Mouse (Mus musculus) monocyte, adult 2 months (primary cell): Measurements from ENCODE around the gene Pced1a.

ENCODE experiments used
- DNase-seq, 2 experiments: peaks; one replicate each; pipeline ENCODE4 v3.0.0; 2022; ENCODE audit warnings: low spot score in 2 of 2, low read depth in 1 of 2

Pced1a gene

DNA sequence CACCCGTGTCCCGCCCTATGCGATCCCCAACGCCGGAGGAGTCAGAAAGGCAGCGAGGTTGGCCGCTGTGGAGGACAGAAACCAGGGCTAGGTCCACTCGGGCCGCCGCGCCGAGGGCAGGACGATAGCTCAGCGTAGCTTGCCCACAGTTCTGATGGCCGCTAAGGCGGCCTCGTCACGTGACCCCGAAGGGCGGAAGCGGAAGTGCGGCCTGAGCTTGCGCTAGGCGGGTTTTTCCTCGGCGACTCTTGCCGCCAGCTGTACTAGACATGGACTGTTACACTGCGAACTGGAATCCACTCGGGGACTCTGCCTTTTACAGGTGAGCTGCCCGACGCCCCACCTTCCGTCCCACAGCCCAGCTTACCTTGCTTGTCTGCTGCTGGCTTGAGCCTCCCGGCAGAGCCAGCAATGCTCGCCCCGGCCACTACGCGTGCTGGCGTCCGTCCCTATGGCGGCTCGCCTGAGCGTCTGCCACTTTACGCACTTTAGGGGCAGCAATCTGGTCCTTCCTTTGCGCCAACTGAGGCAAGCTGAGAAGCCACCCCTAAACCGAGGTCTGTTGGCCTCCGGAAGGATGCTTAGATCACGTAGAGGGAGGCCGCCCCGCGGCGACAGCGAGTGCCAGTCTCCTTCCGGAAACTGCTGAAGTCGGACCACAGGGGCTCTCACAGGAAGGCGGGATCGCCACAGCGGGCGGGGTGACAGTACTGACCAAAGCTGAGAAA is at the start of gene Pced1a, which contains the start of gene Vps16:
TSS of gene Pced1a (minus strand) at position 576 of the 728 bp plus-strand sequence.
TSS of gene Vps16 (plus strand) at position 214 of the 728 bp plus-strand sequence.
- DNase-seq: peak; percentile 84 to 89

DNA sequence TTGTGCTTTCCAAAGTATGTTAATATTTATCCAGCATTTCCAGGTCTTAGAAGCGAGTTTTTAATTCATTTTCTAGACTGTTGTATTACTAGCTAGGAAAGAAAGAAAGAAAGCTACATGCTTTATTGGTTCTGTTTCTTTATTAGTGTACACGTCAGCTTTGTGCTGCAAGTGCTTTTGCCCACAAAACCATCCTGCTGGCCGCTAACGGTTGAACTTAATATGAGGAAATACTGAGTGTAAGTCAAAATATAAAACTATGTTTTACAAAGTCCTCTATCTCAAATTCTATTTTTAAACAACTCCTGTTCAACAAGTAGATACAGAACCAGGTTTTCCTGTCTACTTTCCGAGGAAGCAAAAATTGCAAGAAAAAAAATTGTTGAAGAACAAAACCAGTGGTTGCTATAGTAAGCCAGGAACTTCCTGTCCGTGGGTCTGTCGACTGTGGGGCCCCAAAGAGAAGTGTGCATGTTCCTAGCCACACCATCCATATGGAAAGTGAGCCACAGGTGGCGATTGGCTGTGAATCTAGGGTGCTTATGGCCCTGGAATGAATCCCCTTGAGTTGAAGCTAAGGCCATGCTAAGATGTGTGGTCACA is 48.5 kb upstream of the Pced1a start:
- DNase-seq: no peak

DNA sequence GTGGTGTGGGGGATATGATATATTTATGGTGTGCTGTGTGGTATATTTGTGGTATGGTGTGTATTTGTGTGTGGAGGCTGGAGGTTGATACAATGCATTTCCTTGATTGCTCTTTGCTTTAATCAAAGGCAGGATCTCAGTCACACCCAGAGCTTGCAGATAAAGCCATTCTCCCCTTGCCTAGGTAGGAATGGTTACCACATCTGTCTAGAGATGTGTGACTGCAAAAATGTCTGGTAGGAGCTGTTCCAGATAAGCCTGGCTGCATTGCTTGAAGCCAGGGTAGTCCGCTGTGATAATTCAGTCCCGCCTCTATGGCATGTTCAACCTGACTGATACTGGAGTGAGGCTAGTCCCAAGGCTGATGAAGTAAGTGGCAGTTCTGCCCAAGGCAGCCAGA is 45.4 kb upstream of the Pced1a start:
- no peak for DNase-seq

DNA sequence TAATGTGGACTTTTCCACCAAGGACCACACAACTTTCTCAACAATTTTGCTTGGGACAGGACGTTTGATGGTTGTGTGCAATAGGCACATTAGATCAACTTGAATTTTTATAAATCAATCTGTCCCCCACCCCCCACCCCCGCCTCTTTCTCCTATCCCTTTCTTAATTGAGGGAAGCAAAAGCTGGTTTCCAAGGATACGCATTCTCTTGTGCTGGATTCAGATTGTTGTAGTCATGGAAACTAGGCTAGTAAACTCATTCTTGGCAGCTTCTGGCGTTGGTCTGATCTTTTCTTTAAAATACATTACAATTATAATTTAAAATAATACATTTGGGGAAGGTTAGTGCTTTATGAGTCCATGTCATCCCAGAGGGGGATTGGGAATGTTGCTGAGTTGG is 44.9 kb upstream of the Pced1a start:
- no peak for DNase-seq

DNA sequence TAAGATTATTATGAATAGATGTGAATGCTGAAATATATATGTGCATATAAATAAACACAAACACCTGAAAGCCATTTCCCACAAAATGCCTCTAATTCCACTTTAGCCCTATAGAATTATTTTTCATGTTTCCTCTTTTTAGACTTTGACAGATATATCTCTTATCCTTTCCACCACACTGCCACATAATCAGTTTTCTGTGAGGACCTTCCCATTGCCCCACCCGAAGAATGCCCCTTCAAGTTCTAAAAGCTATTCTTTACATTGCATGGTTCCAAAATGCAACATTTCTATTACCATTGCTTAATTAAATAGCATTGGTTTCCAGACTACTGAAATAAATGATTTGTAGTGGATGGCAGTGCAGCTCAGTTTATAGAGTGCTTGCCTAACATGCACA is 41.9 kb upstream of the Pced1a start:
- DNase-seq: no peak

DNA sequence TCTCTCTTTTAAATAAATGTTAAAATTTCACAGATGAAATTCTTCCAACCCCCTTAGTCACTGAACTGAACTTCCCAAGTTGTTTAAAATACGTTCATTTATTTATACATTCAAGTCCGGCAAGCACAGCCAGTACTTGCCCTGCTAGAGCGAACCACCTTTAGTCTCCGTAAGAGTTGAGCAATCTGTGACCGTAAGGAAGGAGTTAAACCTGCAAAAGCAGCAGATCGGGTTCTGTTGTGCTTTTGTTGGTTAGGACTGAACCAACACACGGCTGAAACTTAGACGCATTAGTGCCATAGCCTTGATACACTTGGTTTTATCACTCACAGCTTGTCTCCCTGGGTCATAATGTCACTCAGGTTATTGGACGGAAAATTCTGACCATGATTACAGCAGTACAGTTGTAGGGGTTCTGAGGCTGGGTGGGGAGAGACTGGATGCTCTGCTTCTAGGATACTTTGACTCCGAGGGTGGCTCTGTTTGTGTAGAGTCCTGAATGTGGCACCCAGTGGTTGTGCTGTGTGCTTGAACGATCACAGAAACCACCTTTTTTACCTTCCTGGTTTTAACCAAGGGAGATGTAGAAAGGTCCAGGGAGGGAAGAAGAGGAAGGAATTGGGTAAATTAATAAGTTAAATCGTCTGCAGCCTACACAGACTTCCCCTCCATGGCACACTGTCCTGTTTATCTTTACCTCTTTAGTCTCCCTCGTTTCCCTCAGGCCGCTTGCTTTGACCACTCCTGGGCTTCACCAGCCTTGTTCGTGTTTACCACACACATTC is 37.0 kb upstream of the Pced1a start:
- no peak for DNase-seq

DNA sequence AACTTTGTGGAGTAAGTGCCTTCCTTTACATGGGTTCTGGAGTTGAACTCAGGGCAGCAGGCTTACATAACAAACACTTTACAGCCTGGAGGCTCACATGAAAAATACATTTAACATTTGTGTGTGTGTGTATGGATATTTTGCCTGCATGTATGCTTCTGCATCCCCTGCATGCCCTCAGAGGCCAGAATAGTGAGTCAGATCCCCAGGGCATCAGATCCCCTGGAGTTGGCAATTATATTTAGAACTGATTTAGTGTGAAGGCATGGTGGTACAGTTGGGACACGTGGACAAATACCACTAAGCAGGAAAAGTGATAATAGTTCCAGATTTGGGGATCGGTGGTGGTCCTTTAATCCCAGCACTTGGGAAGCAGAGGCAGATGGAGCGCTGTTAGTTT is 35.1 kb upstream of the Pced1a start:
- DNase-seq: no peak

DNA sequence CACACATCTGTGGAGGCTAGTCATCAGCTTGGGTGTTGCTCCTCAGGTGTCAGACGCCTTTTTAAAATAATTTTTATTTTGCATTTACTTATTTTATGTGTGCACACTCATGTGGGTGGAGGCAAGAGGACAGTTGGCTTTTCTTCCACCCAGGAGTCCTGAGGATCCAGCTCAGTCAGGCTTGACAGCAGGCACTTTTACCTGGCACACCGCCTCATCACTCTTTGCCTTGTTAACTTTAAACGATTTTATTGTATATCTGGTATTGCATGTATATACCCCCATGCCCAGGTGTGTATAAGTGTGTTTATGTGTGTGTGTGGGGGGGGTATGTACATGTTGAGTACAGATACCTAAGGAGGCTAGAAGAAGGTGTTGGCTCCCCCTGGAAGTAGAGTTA is 33.4 kb upstream of the Pced1a start:
- no peak for DNase-seq

DNA sequence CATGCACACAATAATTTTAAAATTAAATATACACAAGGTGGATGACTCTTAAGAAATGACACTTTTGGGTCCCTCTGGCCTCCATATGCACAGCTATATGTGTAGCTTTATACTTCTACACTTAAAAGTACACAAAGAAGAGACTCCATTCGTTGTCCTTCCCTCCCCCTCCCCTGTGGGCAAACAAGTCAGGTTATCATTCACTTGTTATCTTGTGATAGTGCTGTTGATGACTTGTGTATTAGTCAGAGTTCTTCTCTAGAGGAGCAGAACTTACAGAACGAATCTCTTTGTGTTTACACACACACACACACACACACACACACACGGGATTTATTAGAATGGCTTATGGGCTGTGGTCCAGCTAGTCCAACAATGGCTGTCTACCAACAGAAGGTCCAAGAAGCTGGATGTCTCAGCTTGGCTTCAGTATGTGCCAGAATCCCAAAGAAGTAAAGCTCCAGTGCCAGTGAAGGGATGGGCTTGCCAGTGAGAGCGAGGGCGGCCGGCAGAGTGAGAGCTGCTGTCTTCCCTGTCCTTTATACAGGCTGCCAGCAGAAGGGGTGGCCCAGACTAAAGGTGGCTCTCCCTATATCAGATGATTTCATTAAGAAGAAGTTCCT is 30.4 kb upstream of the Pced1a start:
- no peak for DNase-seq

DNA sequence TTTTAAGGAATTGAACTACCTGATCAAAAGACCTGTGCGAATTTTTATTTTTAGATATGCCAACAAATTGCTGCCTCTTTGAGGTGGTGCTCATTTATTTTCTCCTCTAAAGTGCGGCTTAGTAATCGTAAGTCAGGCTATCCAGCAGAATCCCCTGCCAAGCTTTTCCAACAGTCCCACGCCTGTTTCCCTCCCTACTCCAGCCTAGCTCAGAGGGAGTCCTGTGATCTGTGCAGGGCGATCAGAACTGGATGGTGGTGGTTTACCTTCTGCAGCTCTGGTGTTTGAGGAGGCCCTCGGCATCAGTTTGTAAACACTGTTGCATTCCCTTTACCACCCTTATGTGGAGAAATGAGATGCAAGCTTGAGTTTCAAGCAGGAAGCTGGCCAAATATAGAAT is 28.9 kb upstream of the Pced1a start:
- DNase-seq: no peak

DNA sequence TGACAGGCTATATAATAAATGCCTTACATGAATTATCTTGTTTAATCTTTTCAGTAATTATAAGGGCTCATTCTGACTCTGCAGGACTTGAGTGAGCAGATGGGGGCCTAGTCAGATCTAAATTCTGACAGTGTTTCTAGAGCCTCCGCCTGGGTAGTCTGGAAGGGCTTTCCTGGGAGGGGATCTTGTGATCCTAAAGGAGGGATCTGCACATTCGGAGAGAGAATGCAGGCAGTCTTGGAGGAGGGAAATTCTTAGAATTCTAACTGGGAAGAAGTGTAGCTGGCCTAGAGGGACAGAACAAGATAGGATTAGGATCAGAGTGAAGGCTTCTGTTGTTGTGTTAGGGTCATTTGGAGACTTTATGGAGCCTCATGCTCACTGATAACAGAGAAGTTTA is 27.8 kb upstream of the Pced1a start:
- DNase-seq: no peak

DNA sequence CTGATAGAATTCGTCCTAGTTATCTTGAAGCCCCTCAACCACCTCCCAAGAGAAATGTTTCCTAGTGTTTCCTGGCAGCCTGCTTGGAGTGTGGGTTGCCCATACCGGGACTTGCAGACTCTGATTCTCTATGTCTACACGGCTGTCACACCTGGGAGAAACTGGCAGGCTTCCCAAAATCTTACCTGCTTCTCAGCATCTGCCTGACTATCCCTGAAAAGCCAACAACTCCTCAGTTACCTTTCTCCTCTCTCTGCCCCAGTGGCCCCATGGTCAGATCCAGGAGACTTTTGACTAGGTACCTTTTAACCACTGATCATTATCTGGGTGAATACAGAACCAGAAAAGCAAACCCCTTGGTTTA is 27.2 kb upstream of the Pced1a start:
- no peak for DNase-seq

DNA sequence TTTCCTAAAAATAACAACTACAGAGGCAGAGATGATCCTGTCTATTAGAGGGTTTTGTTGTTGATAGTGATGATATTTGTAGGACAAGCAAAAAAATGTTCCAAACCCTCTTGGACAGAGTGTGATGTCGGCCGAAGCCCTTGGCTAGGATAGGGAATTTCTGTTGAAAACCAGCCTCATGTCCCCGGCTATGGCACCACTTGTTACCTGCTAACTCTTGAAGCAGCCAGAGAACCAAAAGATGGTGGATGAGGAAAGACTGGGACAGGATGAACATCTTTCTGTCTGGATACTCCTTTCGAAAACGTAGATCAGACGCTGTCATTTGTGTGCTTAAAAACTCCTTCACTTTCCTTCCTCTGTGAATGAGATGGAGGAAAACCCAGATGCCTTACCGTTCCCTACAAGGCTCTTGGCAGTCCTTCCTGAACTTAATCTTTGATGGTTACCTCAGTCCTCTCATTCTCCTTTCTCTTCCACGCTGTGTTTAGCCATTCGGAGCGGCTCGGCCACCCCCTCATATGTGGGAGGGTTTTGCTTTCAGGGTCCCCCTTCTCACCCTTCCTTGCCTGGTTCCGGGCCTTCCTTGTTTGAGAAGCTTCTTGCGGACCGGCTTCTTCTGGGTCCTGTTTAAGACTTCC is 26.7 kb upstream of the Pced1a start:
- no peak for DNase-seq

DNA sequence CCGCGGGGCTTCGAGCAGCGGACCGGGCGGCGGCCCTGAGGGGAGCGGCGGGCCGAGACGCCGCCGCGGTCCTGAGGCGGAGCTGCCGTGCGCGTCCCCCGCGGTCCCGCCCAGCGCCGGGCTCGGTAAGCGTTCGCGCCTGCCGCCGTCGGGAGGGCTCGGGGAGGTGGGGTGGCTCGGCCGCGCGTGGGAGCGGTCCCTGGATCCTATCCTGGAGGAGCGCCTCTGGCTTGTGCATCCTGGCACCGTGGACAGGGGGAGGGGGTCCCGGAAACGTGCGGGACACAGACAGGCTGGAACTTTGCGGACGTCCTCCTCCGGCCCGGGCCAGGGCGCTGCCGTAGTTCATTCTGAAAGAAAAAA is 25.9 kb upstream of the Pced1a start:
- DNase-seq: no peak

DNA sequence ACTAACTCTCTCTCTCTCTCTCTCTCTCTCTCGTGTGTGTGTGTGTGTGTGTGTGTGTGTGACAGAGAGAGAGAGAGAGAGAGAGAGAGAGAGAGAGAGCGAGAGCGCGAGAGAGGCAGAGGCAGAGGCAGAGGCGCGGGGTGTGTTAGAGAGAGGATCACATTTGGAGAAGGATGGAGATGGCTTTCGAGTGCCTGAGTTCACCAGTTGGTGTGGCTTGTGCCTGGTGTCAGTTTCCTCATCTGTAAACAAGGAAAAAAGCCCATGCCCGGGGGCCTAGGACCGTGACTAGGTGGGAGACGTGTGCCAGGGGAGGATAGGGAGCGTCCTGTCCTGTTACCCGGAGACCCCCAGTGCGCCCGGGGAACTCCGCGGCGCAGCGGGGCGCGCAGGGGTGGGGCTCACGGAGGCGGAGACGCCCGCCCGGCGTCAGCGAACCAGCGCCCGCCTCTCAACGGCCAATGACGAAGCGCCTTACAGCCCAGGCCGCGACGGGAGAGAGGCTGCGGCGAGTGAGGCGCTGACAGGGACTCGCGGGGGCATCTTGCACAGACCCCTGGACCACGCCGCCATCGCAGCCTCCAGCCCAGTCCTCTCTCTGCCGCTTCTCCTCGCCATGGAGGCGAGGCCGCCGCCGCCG is 25.4 kb upstream of the Pced1a start, which contains the start of gene Ptpra:
TSS of gene Ptpra (plus strand) at position 485 of the 640 bp plus-strand sequence.
- DNase-seq: peak; percentile 65 to 75

DNA sequence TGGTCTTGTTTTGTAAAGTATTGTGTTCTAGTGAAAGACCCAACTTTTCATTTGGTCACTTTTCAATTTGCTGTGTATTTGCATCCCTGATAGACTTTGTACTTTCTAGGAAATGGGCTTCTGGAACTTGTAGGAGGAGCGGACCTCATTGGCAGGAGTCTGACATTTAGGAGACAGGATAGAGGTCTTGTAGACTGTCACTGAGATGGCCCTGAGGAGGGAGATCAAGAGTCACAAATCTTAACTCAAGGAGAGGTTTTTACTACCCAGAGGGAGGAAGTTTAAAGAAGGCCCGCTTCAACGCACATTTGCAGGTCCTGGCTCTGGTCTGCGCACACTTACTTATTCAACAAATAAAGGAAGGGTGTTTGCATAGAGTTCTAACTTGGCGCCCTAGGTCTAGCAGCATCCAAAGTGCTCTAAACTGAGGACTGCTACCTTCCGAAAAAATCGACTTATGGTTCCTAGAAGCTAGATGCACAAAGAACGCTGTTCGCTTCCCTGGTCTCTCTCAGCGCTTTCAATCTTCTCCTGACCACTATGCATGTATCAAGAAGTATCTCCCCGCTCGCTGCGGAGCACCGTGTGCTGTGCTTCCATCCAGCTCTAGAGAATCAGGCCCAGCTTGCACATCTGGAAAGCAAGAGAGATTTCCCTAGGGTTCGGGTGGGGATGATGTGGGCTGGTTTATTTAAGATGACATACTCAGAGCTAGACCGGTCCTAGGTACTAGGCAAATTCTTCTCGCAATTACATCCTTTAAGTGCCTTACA is 24.7 kb upstream of the Pced1a start:
- no peak for DNase-seq

DNA sequence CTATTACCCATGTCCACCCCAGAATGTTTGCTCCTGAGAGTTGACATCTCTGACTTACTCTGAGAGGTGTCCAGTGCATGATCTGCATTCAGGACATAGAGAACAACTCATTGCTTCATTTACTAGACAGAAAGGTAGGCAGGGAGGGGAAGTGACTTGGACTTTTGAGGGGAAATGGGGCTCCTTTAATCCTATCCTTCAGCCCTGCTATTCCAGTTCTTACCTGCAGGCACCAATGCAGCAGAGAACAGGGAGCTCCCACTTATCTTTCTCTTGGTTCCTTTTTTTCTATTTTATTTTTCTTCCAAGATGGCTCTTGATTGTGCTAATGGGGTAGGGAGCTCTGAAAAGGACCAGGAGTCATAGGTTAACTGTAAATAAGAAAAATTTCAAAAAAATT is 23.9 kb upstream of the Pced1a start:
- no peak for DNase-seq

DNA sequence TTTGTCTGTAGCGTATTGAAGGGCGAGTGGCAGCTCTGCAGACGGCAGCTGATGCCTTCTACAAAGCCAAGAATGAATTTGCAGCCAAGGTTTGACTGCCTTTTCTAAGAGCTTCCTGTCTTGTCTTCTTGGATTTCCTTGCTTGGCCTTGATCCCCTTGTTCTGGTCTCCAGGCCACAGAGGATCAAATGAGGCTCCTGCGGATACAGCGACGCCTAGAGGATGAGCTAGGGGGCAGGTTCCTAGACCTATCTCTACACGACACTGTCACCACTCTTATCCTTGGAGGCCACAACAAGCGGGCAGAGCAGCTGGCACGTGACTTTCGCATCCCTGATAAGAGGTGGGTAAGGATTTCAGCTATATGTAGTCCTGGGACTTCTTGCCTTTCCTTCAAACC is 17.7 kb upstream of the Pced1a start:
- no peak for DNase-seq

DNA sequence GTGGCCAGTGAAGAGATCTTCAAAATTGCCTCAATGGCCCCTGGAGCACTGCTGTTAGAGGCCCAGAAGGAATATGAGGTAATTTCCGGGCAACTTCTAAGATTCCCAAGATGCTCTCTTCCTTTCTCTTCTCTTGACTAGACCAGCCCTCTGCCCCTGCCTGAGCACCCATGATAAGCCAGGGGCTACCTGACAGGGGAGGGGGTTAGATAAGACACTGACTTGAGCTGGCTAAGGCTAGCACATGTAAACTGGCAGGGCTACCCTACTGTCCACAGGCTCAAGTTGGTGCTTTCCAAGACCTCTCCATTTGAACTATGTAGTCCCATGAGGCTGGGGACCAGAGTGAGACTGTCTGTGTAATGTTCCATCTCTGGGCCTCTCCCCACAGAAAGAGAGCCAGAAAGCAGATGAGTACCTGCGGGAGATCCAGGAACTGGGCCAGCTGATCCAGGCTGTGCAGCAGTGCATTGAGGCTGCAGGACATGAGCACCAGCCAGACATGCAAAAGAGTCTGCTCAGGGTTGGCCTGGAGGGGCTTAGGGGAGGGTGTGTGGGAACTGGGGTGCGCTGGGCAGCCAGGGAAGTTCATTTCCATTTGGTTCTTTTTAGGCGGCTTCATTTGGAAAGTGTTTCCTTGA is 15.5 kb upstream of the Pced1a start:
- no peak for DNase-seq

DNA sequence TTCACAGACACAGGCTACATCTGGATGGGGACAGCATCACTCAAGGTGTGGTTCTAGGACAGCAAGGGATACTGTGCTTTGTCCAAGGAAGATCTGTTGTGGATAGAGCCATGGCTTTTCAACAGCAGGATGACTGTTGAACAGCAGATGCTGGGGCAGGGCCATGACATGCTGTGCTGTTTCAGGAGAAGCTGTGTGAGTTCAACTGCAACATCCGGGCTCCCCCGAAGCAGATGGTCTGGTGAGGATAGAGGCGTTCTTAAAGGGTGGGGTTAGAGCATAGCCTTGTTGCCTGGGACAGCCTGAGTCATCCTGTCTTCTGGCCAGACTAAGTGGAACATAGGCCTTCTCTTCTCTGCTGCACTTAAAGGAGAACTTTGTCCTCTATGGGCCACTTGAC is 14.4 kb upstream of the Pced1a start:
- no peak for DNase-seq
